Mouse (Mus musculus) hindbrain, embryonic 16.5 days (tissue): ENCODE results near the gene AI661453. TPM values are rescaled to one million over a fixed set of nuclear protein-coding genes. Genes with fewer than 3 reads are reported as not detected.
"Not testable (repeated sequence)": the region's sequence is repeated elsewhere in the genome, so short reads cannot be mapped to it uniquely, and the experiment has no call there.

Experiments used
- ATAC-seq: fragments of 200-750 bp; cut with Nextera tagmentation; 2 replicates; pipeline ENCODE4 v1.8.0; 2017; ENCODE audit warnings: moderate TSS enrichment, moderate library complexity
- H3K27ac ChIP-seq: fragments of 300-500 bp; sonication (generic); 2 replicates; pipeline ENCODE4 v1.5.1; 2014; ENCODE audit warnings: low read depth, mild to moderate bottlenecking, control low read depth, low read length, moderate library complexity
- H3K27me3 ChIP-seq: fragments of 300-500 bp; sonication (generic); replicated peaks from 2 replicates; pipeline ENCODE4 v1.6.1; 2014; ENCODE audit warnings: low read length; ENCODE audit not compliant: control insufficient read depth, insufficient read depth
- H3K36me3 ChIP-seq: fragments of 300-500 bp; sonication (generic); 2 replicates; pipeline ENCODE4 v1.6.1; 2014; ENCODE audit warnings: mild to moderate bottlenecking, low read length, moderate library complexity, mixed read lengths; ENCODE audit not compliant: control insufficient read depth, insufficient read depth
- H3K4me1 ChIP-seq: fragments of 300-500 bp; sonication (generic); 2 replicates; pipeline ENCODE4 v1.6.1; 2014; ENCODE audit warnings: low read depth, low read length; ENCODE audit not compliant: control insufficient read depth, insufficient read depth
- H3K4me2 ChIP-seq: fragments of 300-500 bp; sonication (generic); 2 replicates; pipeline ENCODE4 v1.6.1; 2014; ENCODE audit warnings: mild to moderate bottlenecking, low read length, control low read depth, moderate library complexity
- H3K4me3 ChIP-seq: fragments of 300-500 bp; sonication (generic); 2 replicates; pipeline ENCODE4 v1.5.1; 2014; ENCODE audit warnings: mild to moderate bottlenecking, low read length, control low read depth, moderate library complexity
- H3K9ac ChIP-seq: fragments of 300-500 bp; sonication (generic); 2 replicates; pipeline ENCODE4 v1.6.1; 2014; ENCODE audit warnings: low read depth, mild to moderate bottlenecking, control low read depth, low read length, moderate library complexity
- H3K9me3 ChIP-seq: fragments of 300-500 bp; sonication (generic); 2 replicates; pipeline ENCODE4 v1.6.1; 2014; ENCODE audit warnings: mild to moderate bottlenecking, low read length, moderate library complexity; ENCODE audit not compliant: control insufficient read depth
- WGBS: fragments of 180-500 bp; shearing (Covaris S2); extraction: QIAGEN DNeasy Blood & Tissue Kit; methylation state at CpG from one replicate; pipeline ENCODE4 v1.1.7; 2014; 5-methylcytosine and 5-hydroxymethylcytosine counted together
- polyA plus RNA-seq: library from polyadenylated mRNA; unstranded; fragments of >200 nt; fragmentation: Nextera tagmentation; extraction: Ambion mirVana; gene quantifications from 2 replicates; pipeline ENCODE4 v1.2.1, GENCODE M21; 2015

Gene AI661453
- polyA plus RNA-seq, 1 experiment from 2014 or later, result 0.11 TPM

- Histone ChIP-seq H3K9ac (peak within 1 kb of the TSS; percentile 88), H3K4me1 (peaks cover 16% of the 10 kb centered on the region), H3K9me3 (no peaks in the 10 kb centered on the region), H3K4me3 (peak within 1 kb of the TSS; percentile 75), H3K36me3 (peaks cover 5% of the 10 kb centered on the region; the same call in 1 of the 2 replicates), H3K27ac (peak within 1 kb of the TSS; percentile 82), H3K4me2 (peak within 1 kb of the TSS; percentile 80), H3K27me3 (no peaks in the 10 kb centered on the region)
- WGBS, result 1% methylated on average over 40 of the region's 40 CpGs
- peak; percentile 98 for ATAC-seq
Observed at GRCm38 (mm10) chr17:47501946-47502706, 65.7 kb downstream of the AI661453 start, which contains the start of gene Taf8. TSS of gene Taf8 (minus strand) at chr17:47502292.

DNA sequence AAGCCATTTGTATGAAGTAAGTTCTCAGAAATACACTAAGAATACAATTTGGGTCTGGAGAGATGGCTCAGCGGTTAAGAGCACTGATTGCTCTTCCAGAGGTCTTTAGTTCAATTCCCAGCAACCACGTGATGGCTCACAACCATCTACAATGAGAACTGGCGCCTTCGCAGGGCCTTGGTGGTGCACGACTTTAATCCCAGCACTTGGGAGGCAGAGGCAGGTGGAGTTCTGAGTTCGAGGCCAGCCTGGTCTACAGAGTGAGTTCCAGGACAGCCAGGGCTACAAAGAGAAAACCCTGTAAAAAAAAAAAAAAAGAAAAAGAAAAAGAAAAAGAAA is 66.3 kb downstream of the AI661453 start:
- not testable (repeated sequence) for H3K4me2 ChIP-seq, H3K36me3 ChIP-seq, H3K9me3 ChIP-seq, H3K9ac ChIP-seq, H3K4me3 ChIP-seq, H3K27me3 ChIP-seq, ATAC-seq, H3K27ac ChIP-seq
- peaks cover 16% of the 10 kb centered on the region for H3K4me1 ChIP-seq
- 84% methylated on average over 6 of the region's 6 CpGs for WGBS

- no peaks in the 10 kb centered on the region for H3K9me3 ChIP-seq
- H3K4me2 ChIP-seq, result no peak overlapping the region
- H3K4me3 ChIP-seq, result no peak overlapping the region
- H3K27ac ChIP-seq, result no peak overlapping the region
- H3K36me3 ChIP-seq, result no peaks in the 10 kb centered on the region
- peaks cover 16% of the 10 kb centered on the region for H3K4me1 ChIP-seq
- H3K27me3 ChIP-seq, result no peaks in the 10 kb centered on the region
- no peak for ATAC-seq
- no peak overlapping the region for H3K9ac ChIP-seq
Observed at GRCm38 (mm10) chr17:47503689-47504088, 67.3 kb downstream of the AI661453 start.

- H3K27ac ChIP-seq, result no peak overlapping the region
- H3K9me3 ChIP-seq, result no peaks in the 10 kb centered on the region
- peak overlapping the region; percentile 73 for H3K4me2 ChIP-seq
- H3K4me1 ChIP-seq, result peaks cover 16% of the 10 kb centered on the region
- WGBS, result 68% methylated on average over 5 of the region's 5 CpGs
- H3K4me3 ChIP-seq, result no peak overlapping the region
- H3K36me3 ChIP-seq, result no peaks in the 10 kb centered on the region
- no peak overlapping the region for H3K9ac ChIP-seq
- H3K27me3 ChIP-seq, result no peaks in the 10 kb centered on the region
- ATAC-seq, result no peak
Observed at GRCm38 (mm10) chr17:47504228-47504627, 67.8 kb downstream of the AI661453 start.

DNA sequence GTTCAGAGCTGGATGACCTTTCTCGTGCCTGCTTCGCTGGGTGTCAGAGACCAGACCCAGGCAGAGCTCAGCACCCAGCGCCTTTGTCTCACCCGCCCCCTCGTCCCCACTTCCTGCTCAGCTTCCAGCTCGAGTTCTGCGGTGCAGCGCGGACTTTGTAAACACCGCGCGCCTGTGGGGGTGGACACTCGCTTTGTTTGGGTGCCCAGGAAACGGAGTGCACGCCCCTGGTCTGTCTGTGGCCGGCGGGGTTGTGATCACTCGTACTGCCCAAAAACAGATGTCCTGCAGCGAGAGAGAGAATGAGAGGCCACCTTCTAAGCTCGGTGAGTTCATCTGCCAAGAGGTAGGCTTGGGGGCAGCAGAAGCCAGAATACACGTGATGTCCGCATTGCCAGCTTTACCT is 68.5 kb downstream of the AI661453 start, which contains the start of gene Ccnd3:
Gene Ccnd3 (plus strand): TSS at position 111 of the 406 bp plus-strand sequence.
- ATAC-seq, result no peak
- no peaks in the 10 kb centered on the region for H3K9me3 ChIP-seq
- H3K9ac ChIP-seq, result peak within 1 kb of the TSS; percentile 64
- peaks cover 16% of the 10 kb centered on the region for H3K4me1 ChIP-seq
- H3K27me3 ChIP-seq, result no peaks in the 10 kb centered on the region
- no peaks in the 10 kb centered on the region for H3K36me3 ChIP-seq
- WGBS, result 1% methylated on average over 22 of the region's 22 CpGs
- no peak within 1 kb of the TSS for H3K27ac ChIP-seq
- H3K4me3 ChIP-seq, result peak within 1 kb of the TSS; percentile 38
- peak within 1 kb of the TSS; percentile 73 for H3K4me2 ChIP-seq

DNA sequence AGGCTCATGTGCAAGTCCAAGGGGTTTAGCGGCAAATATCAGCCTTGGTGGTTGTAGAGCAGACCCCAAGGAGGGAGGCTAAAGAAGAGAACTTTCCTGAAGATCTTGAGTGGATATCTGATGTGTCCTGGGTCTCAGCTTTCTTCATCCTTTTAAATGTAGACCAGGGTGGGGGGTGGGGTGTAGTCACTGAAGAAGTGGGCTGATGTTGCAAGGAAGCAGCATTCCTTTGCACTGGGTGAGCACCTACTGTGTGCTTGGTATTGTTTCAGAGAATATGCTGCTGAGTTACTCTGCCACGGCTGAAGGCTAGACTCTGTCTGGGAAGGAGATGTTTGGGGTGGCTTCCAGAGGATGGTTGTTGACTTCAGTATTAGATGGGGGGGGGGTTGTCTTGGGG is 69.2 kb downstream of the AI661453 start:
- Histone ChIP-seq H3K36me3 (no peaks in the 10 kb centered on the region), H3K27me3 (no peaks in the 10 kb centered on the region), H3K4me2 (peak overlapping the region; percentile 73), H3K9ac (no peak overlapping the region), H3K4me3 (peak overlapping the region; percentile 38; the same call in 1 of the 2 replicates), H3K4me1 (peaks cover 16% of the 10 kb centered on the region), H3K9me3 (no peaks in the 10 kb centered on the region), H3K27ac (no peak overlapping the region)
- 75% methylated on average over 2 of the region's 2 CpGs for WGBS
- no peak for ATAC-seq

DNA sequence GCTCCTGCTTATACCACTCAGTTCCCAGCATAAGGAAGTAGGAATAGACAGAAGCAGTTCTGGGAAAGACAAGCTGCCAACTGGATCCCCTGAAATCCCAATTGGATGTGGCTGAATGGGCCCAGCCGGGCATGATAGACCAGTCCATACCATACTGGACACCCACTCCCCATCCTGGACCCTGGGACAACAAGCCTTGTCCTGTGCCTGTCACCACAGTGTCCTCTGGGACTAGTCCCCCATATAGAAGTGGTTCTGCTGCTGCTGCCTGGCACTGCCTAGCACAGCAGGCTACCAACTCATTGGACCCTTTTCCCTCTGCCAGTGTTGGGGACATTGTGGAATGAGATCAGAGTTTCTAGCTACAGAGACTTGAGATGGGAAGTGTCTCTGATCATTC is 69.6 kb downstream of the AI661453 start:
- Histone ChIP-seq H3K9me3 (no peaks in the 10 kb centered on the region), H3K4me2 (no peak overlapping the region), H3K36me3 (no peaks in the 10 kb centered on the region), H3K4me1 (peaks cover 13% of the 10 kb centered on the region), H3K9ac (no peak overlapping the region), H3K27me3 (no peaks in the 10 kb centered on the region), H3K27ac (no peak overlapping the region), H3K4me3 (no peak overlapping the region)
- ATAC-seq, result no peak
- 100% methylated on average over 1 of the region's 1 CpGs for WGBS

DNA sequence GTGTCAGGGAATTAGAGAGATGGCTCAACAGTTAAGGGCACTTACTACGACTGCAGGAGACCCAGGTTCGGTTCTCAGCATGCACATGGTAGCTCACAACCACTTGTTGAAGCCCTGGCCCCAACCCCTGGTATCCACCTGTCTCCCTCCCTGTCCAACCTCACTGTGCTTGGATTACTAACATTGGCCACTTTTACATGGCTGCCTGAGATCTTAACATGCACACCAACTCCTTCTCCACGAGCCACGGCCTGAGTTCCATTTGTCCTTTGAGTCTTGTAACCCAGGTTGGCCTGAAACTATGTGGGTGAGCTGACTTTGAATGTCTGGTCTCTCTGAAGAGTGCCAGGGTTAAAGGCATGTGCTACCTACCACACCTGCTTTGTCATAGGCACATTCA is 70.3 kb downstream of the AI661453 start:
- Histone ChIP-seq H3K4me3 (no peak overlapping the region), H3K4me2 (no peak overlapping the region), H3K4me1 (peaks cover 11% of the 10 kb centered on the region; the same call in 1 of the 2 replicates), H3K27ac (no peak overlapping the region), H3K9me3 (no peaks in the 10 kb centered on the region), H3K36me3 (no peaks in the 10 kb centered on the region), H3K9ac (no peak overlapping the region), H3K27me3 (no peaks in the 10 kb centered on the region)
- 95% methylated on average over 4 of the region's 4 CpGs for WGBS
- no peak for ATAC-seq

DNA sequence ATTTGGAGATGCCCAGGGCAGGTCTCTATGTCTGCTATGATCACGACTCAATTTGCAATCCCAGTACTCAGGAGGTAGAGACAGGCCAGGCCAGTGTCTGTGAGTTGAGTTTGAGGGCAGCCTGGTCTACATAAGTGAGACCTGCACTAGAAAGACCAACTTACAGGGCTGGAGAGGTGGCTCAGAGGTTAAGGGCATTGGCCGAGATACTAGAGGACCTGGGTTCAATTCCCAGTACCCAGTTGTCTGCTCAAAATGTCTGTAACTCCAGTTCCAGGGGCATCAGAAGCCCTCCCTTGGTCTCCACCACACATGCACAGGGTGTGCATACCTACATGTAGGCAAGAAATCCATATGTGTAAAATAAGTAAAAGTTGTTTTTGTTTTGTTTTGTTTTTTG is 71.1 kb downstream of the AI661453 start:
- Histone ChIP-seq H3K9ac (no peak overlapping the region), H3K4me1 (peaks cover 11% of the 10 kb centered on the region; the same call in 1 of the 2 replicates), H3K4me2 (no peak overlapping the region), H3K27ac (no peak overlapping the region), H3K27me3 (no peaks in the 10 kb centered on the region), H3K36me3 (no peaks in the 10 kb centered on the region), H3K9me3 (no peaks in the 10 kb centered on the region), H3K4me3 (no peak overlapping the region)
- ATAC-seq, result no peak
- WGBS, result 82% methylated on average over 2 of the region's 2 CpGs
